Mouse (Mus musculus) MEL (cell line): ENCODE data around the gene 1700122O11Rik.

Experiments used
- CHD2 ChIP-seq: IDR thresholded peaks from 2 replicates; pipeline ENCODE4 v1.6.1; 2011; ENCODE audit warnings: low read length, improper control_type of control experiment
- ETS1 ChIP-seq: IDR thresholded peaks from 2 replicates; pipeline ENCODE4 v1.6.1; 2012; ENCODE audit warnings: low read depth, mild to moderate bottlenecking, inconsistent platforms, low read length, improper control_type of control experiment, moderate library complexity
- MAX ChIP-seq: IDR thresholded peaks from 2 replicates; pipeline ENCODE4 v1.6.1; 2011; ENCODE audit warnings: low read length, improper control_type of control experiment
- MEF2A ChIP-seq: IDR thresholded peaks from 2 replicates; pipeline ENCODE4 v1.6.1; 2014; ENCODE audit warnings: low read depth, mild to moderate bottlenecking, inconsistent platforms, low read length, improper control_type of control experiment; ENCODE audit not compliant: poor library complexity, insufficient replicate concordance, severe bottlenecking; ENCODE audit errors: extremely low read depth
- NELFE ChIP-seq: IDR thresholded peaks from 2 replicates; pipeline ENCODE4 v1.6.1; 2011; ENCODE audit warnings: low read depth, low read length, improper control_type of control experiment
- NRF1 ChIP-seq: IDR thresholded peaks from 2 replicates; pipeline ENCODE4 v1.6.1; 2014; ENCODE audit warnings: low read depth, mild to moderate bottlenecking, inconsistent platforms, low read length, improper control_type of control experiment, moderate library complexity; ENCODE audit not compliant: poor library complexity, insufficient read depth, severe bottlenecking
- POLR2A ChIP-seq, 2 experiments: IDR thresholded peaks; 2 replicates each; pipeline ENCODE4 v1.6.1; 2011 to 2012; ENCODE audit warnings: low read length in 2 of 2, mild to moderate bottlenecking in 2 of 2, control low read depth in 1 of 2, improper control_type of control experiment in 1 of 2, low read depth in 1 of 2, moderate library complexity in 1 of 2; ENCODE audit not compliant: control insufficient read depth in 1 of 2, insufficient read depth in 1 of 2, poor library complexity in 1 of 2
- SMC3 ChIP-seq: IDR thresholded peaks from 2 replicates; pipeline ENCODE4 v1.6.1; 2011; ENCODE audit warnings: low read depth, low read length, improper control_type of control experiment
- TAL1 ChIP-seq: IDR thresholded peaks from 2 replicates; pipeline ENCODE4 v1.6.1; 2012; ENCODE audit warnings: mild to moderate bottlenecking, inconsistent platforms, low read length, moderate library complexity, mixed read lengths
- ZC3H11A ChIP-seq: IDR thresholded peaks from 2 replicates; pipeline ENCODE4 v1.6.1; 2012; ENCODE audit warnings: low read depth, mild to moderate bottlenecking, inconsistent platforms, low read length, improper control_type of control experiment

- no peak for TF ChIP-seq NRF1
- TF ChIP-seq CHD2 = no peak
- no peak for TF ChIP-seq MAX
- no peak for TF ChIP-seq ETS1
- no peak for TF ChIP-seq NELFE
- no peak for TF ChIP-seq SMC3
- no peak for TF ChIP-seq MEF2A
- no peak for TF ChIP-seq TAL1
- TF ChIP-seq POLR2A (IDR thresholded peaks at IDR 0.05; ENCODE audit: control insufficient read depth in 1 of 2, insufficient read depth in 1 of 2, low read depth in 1 of 2, low read length in 2 of 2, poor library complexity in 1 of 2) = no peak
- TF ChIP-seq ZC3H11A = no peak
Measured at GRCm38 (mm10) chr17:48011105-48011504, 27.0 kb downstream of the 1700122O11Rik start.
